In the genomic region with DNA sequence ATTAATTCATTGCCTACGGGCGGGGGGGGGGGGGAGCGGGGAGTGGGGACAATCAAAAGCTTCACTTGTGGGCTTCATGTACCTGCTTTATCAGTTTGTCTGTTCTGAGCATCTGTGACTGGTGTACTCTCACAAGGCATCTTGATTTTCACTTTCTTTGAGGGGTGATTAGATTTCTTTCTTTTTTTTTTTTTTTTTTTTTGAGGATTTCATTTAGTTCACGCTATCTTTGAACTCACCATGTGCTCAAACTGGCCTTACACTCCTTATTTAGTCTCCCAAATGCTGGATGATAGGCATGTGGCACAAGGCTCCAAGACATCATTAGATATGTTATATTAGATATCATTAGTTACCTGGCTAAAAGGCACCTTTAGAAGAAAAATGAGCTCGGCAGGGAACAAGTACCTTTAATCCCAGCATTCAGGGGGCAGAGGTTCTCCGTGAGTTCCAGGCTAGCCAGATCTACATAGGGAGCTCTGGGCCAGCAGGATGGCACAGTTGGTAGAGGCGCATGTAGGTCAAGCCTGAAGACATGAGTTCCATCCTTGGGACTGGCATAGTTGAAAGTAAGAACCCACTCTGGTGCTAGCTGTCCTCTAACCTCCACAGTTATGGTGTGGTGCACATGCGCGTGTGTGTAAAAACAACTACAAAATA, we compare ENCODE assay signal across 9 mouse cellular contexts. TPM values are rescaled to one million over a fixed set of nuclear protein-coding genes. Genes with fewer than 3 reads are reported as not detected.
DNase-seq lines count a peak whose midpoint lies in the region; ATAC-seq and TF ChIP-seq lines count a peak whose summit lies in the region.
"Had no signal": no experiment of that assay in that cellular context is flagged by ENCODE, and none has a peak within 500 bp of the region (broad histone marks: within the 10 kb centered on the region; RNA-seq: fewer than 3 reads in every experiment).

No protein-coding gene starts in this region.

- 53% methylated on average over 9 of the region's 9 CpGs for WGBS in heart, embryonic 16.5 days
- WGBS in heart, postnatal 0 days = 52% methylated on average over 9 of the region's 9 CpGs
- 51% methylated on average over 9 of the region's 9 CpGs for WGBS in midbrain, embryonic 10.5 days

- H3K79me2 ChIP-seq in MEL (ENCODE audit: control insufficient read depth, insufficient read depth, low read length, poor library complexity) = no peaks in the 10 kb centered on the region; the same call in 1 of the 2 replicates

- TF ChIP-seq RAD21 in MEL (IDR thresholded peaks at IDR 0.05; ENCODE audit: low read depth, low read length) = no peak

- H3K9ac ChIP-seq in heart, embryonic 16.5 days (ENCODE audit: low read length) = peak overlapping the region; percentile 78
- H3K9ac ChIP-seq in MEL (ENCODE audit: control insufficient read depth, low read depth, low read length, poor library complexity, severe bottlenecking) = peak overlapping the region; percentile 63
- peak overlapping the region; percentile 55 for H3K9ac ChIP-seq in heart, postnatal 0 days (replicated peaks; ENCODE audit: low read depth, low read length)

- H3K4me3 ChIP-seq in heart, embryonic 16.5 days (ENCODE audit: low read length) = peak overlapping the region; percentile 71
- peak overlapping the region; percentile 70 to 89 for H3K4me3 ChIP-seq in MEL (ENCODE audit: control insufficient read depth in 1 of 2, insufficient read depth in 1 of 2, low read depth in 2 of 2, low read length in 2 of 2)
- H3K4me3 ChIP-seq in heart, postnatal 0 days (ENCODE audit: low read depth, low read length) = peak overlapping the region; percentile 55
- H3K4me3 ChIP-seq in midbrain, embryonic 10.5 days = peak overlapping the region; percentile 58

- H3K9me3 ChIP-seq in heart, embryonic 16.5 days (replicated peaks; ENCODE audit: control insufficient read depth, low read length) = no peaks in the 10 kb centered on the region
- no peaks in the 10 kb centered on the region for H3K9me3 ChIP-seq in MEL (replicated peaks; ENCODE audit: insufficient read depth, low read length)
- H3K9me3 ChIP-seq in heart, postnatal 0 days (replicated peaks; ENCODE audit: control insufficient read depth, low read length) = no peaks in the 10 kb centered on the region
- no peaks in the 10 kb centered on the region for H3K9me3 ChIP-seq in midbrain, embryonic 10.5 days (replicated peaks)

- no peaks in the 10 kb centered on the region for H3K27me3 ChIP-seq in heart, embryonic 16.5 days (ENCODE audit: control insufficient read depth, insufficient read depth, low read length)
- no peaks in the 10 kb centered on the region for H3K27me3 ChIP-seq in MEL (ENCODE audit: control insufficient read depth in 1 of 2, insufficient read depth in 2 of 2, low read length in 2 of 2)
- no peaks in the 10 kb centered on the region for H3K27me3 ChIP-seq in heart, postnatal 0 days (ENCODE audit: control insufficient read depth, insufficient read depth, low read length)
- H3K27me3 ChIP-seq in midbrain, embryonic 10.5 days (ENCODE audit: low read depth, poor library complexity, severe bottlenecking) = no peaks in the 10 kb centered on the region

- peak overlapping the region; percentile 83 for H3K4me2 ChIP-seq in heart, embryonic 16.5 days (ENCODE audit: low read depth, low read length)
- H3K4me2 ChIP-seq in heart, postnatal 0 days (ENCODE audit: low read depth, low read length) = peak overlapping the region; percentile 73

- DNase-seq in heart, adult 9 months (ENCODE audit: low spot score in 2 of 2) = no peak
- peak; percentile 28 for DNase-seq in MEL (ENCODE audit: low read depth, low spot score)
- DNase-seq in heart, postnatal 0 days (ENCODE audit: low spot score) = no peak
- no peak for DNase-seq in midbrain, embryonic 10.5 days (ENCODE audit: low spot score)
- DNase-seq in layer of hippocampus, postnatal 14 days (ENCODE audit: low spot score in 2 of 2) = no peak
- DNase-seq in frontal cortex, postnatal 36 days (ENCODE audit: low spot score in 2 of 2) = no peak
- DNase-seq in cerebellum, adult 18-20 months = no peak

- no peaks in the 10 kb centered on the region for H3K36me3 ChIP-seq in heart, embryonic 16.5 days (ENCODE audit: control insufficient read depth, insufficient read depth)
- peaks cover 0 to 7% of the 10 kb centered on the region in 2 experiments; a peak in 1 of 4 replicates for H3K36me3 ChIP-seq in MEL (ENCODE audit: control insufficient read depth in 1 of 2, insufficient read depth in 2 of 2, low read length in 2 of 2)
- H3K36me3 ChIP-seq in heart, postnatal 0 days (replicated peaks; ENCODE audit: control insufficient read depth, insufficient read depth, low read length) = no peaks in the 10 kb centered on the region
- H3K36me3 ChIP-seq in midbrain, embryonic 10.5 days = no peaks in the 10 kb centered on the region

- TF ChIP-seq EP300 in MEL (IDR thresholded peaks at IDR 0.05; ENCODE audit: low read depth in 1 of 2, low read length in 2 of 2) = no peak
- no peak for TF ChIP-seq EP300 in heart, postnatal 0 days (IDR thresholded peaks at IDR 0.05; ENCODE audit: low read depth)

- ATAC-seq in heart, embryonic 16.5 days (replicated peaks; ENCODE audit: extremely low read depth, insufficient read depth, low FRiP score) = no peak
- 0 out of 2 replicates have a peak, but pooled peaks have one; percentile 0 for ATAC-seq in heart, postnatal 0 days (ENCODE audit: insufficient read depth, low read depth)

- no peak for TF ChIP-seq POLR2A in MEL (IDR thresholded peaks at IDR 0.05; ENCODE audit: control insufficient read depth in 1 of 2, insufficient read depth in 1 of 2, low read depth in 1 of 2, low read length in 2 of 2, poor library complexity in 1 of 2)

- peaks cover 4% of the 10 kb centered on the region for H3K4me1 ChIP-seq in heart, embryonic 16.5 days (ENCODE audit: control insufficient read depth, insufficient read depth, low read length)
- peaks cover 0 to 14% of the 10 kb centered on the region in 2 experiments; a peak in 2 of 4 replicates for H3K4me1 ChIP-seq in MEL (ENCODE audit: control insufficient read depth in 1 of 2, insufficient read depth in 2 of 2, low read length in 2 of 2)
- H3K4me1 ChIP-seq in heart, postnatal 0 days (ENCODE audit: control insufficient read depth, insufficient read depth) = peaks cover 6% of the 10 kb centered on the region; the same call in 1 of the 2 replicates
- peaks cover 11% of the 10 kb centered on the region for H3K4me1 ChIP-seq in midbrain, embryonic 10.5 days

- no peak for TF ChIP-seq CTCF in MEL (IDR thresholded peaks at IDR 0.05 in 2 of 3, conservative IDR thresholded peaks at IDR 0.05 in 1 of 3; ENCODE audit: control insufficient read depth in 1 of 3, insufficient read depth in 1 of 3, low read depth in 2 of 3, low read length in 3 of 3, poor library complexity in 1 of 3, severe bottlenecking in 1 of 3)
- no peak for TF ChIP-seq CTCF in heart, postnatal 0 days (IDR thresholded peaks at IDR 0.05; ENCODE audit: low read depth)

- peak overlapping the region; percentile 79 for H3K27ac ChIP-seq in heart, embryonic 16.5 days (ENCODE audit: low read length)
- H3K27ac ChIP-seq in MEL (ENCODE audit: control insufficient read depth, low read depth, low read length) = no peak overlapping the region
- peak overlapping the region; percentile 80 for H3K27ac ChIP-seq in heart, postnatal 0 days (ENCODE audit: low read depth)
- H3K27ac ChIP-seq in midbrain, embryonic 10.5 days (replicated peaks) = peak overlapping the region; percentile 96

RNA-seq across cellular contexts. Expression of a gene that starts 0.5 kb away (rescaled TPM):
- polyA plus RNA-seq in heart, embryonic 16.5 days (2015; fragmentation: Nextera tagmentation; extraction: Ambion mirVana) = 5.3 and 6.2 TPM in 2 replicates
- 0.20 and 0.35 TPM in 2 replicates for total RNA-seq in MEL (2012; rRNA removed)
- polyA plus RNA-seq in MEL (2012; ENCODE audit: insufficient read depth in 1 of 2, insufficient read length in 2 of 2, low read depth in 1 of 2, low replicate concordance in 2 of 2, missing spikeins in 1 of 2) = 1 to 10 TPM in 1 of 2 experiments, not detected in 1; 1.4 TPM
- total RNA-seq in heart, postnatal 0 days (2014; rRNA removed; ENCODE audit: low replicate concordance) = 8.9 and 14.1 TPM in 2 replicates
- polyA plus RNA-seq in heart, postnatal 0 days (2015; fragmentation: Nextera tagmentation; extraction: Ambion mirVana) = 6.8 and 7.3 TPM in 2 replicates
- polyA plus RNA-seq in midbrain, embryonic 10.5 days (2016; fragmentation: Nextera tagmentation; extraction: Ambion mirVana) = 4.5 and 4.8 TPM in 2 replicates
- 1 to 10 TPM in 1 of 2 experiments, under 1 TPM in 1; 0.91 to 1.8 TPM for total RNA-seq in layer of hippocampus, postnatal 14 days (2021)

RNA-seq across cellular contexts. Expression of a gene that starts 2.6 kb away (rescaled TPM):
- not detected in 2 replicates for polyA plus RNA-seq in heart, embryonic 16.5 days (2015; fragmentation: Nextera tagmentation; extraction: Ambion mirVana)
- 0.12 TPM in 1 of 2 replicates, not detected in the other for total RNA-seq in MEL (2012; rRNA removed)
- polyA plus RNA-seq in MEL (2012; ENCODE audit: insufficient read depth in 1 of 2, insufficient read length in 2 of 2, low read depth in 1 of 2, low replicate concordance in 2 of 2, missing spikeins in 1 of 2) = under 1 TPM in 1 of 2 experiments, not detected in 1; 0.06 TPM
- total RNA-seq in heart, postnatal 0 days (2014; rRNA removed; ENCODE audit: low replicate concordance) = not detected in 2 replicates
- not detected in 2 replicates for polyA plus RNA-seq in heart, postnatal 0 days (2015; fragmentation: Nextera tagmentation; extraction: Ambion mirVana)
- not detected in 2 replicates for polyA plus RNA-seq in midbrain, embryonic 10.5 days (2016; fragmentation: Nextera tagmentation; extraction: Ambion mirVana)
- total RNA-seq in layer of hippocampus, postnatal 14 days (2021) = under 1 TPM in 1 of 2 experiments, not detected in 1; 0.28 TPM
- total RNA-seq: left cerebral cortex, postnatal 25 days had no signal

RNA-seq across cellular contexts. Expression of a gene that starts 24.9 kb away (rescaled TPM):
- polyA plus RNA-seq in heart, embryonic 16.5 days (2015; fragmentation: Nextera tagmentation; extraction: Ambion mirVana) = 30.8 and 31.0 TPM in 2 replicates
- 5.0 and 5.2 TPM in 2 replicates for total RNA-seq in MEL (2012; rRNA removed)
- polyA plus RNA-seq in MEL (2012; ENCODE audit: insufficient read depth in 1 of 2, insufficient read length in 2 of 2, low read depth in 1 of 2, low replicate concordance in 2 of 2, missing spikeins in 1 of 2) = 10 to 100 TPM in 1 of 2 experiments, not detected in 1; 12.0 TPM
- total RNA-seq in heart, postnatal 0 days (2014; rRNA removed; ENCODE audit: low replicate concordance) = 59.7 and 70.8 TPM in 2 replicates
- 25.0 and 25.7 TPM in 2 replicates for polyA plus RNA-seq in heart, postnatal 0 days (2015; fragmentation: Nextera tagmentation; extraction: Ambion mirVana)
- polyA plus RNA-seq in midbrain, embryonic 10.5 days (2016; fragmentation: Nextera tagmentation; extraction: Ambion mirVana) = 69.4 and 80.0 TPM in 2 replicates
- total RNA-seq in layer of hippocampus, postnatal 14 days (2021) = 10 to 100 TPM; 25.3 to 27.4 TPM

RNA-seq across cellular contexts. Expression of a gene that starts 32.2 kb away (rescaled TPM):
- polyA plus RNA-seq in heart, embryonic 16.5 days (2015; fragmentation: Nextera tagmentation; extraction: Ambion mirVana) = 51.9 and 55.0 TPM in 2 replicates
- 15.2 and 18.0 TPM in 2 replicates for total RNA-seq in MEL (2012; rRNA removed)
- 10 to 100 TPM in 1 of 2 experiments, not detected in 1; 47.6 TPM for polyA plus RNA-seq in MEL (2012; ENCODE audit: insufficient read depth in 1 of 2, insufficient read length in 2 of 2, low read depth in 1 of 2, low replicate concordance in 2 of 2, missing spikeins in 1 of 2)
- total RNA-seq in heart, postnatal 0 days (2014; rRNA removed; ENCODE audit: low replicate concordance) = 47.6 and 56.5 TPM in 2 replicates
- 32.7 and 32.9 TPM in 2 replicates for polyA plus RNA-seq in heart, postnatal 0 days (2015; fragmentation: Nextera tagmentation; extraction: Ambion mirVana)
- 62.0 and 69.6 TPM in 2 replicates for polyA plus RNA-seq in midbrain, embryonic 10.5 days (2016; fragmentation: Nextera tagmentation; extraction: Ambion mirVana)
- 10 to 100 TPM; 63.3 to 77.4 TPM for total RNA-seq in layer of hippocampus, postnatal 14 days (2021)

RNA-seq across cellular contexts. Expression of a gene that starts 47.2 kb away (rescaled TPM):
- polyA plus RNA-seq in heart, embryonic 16.5 days (2015; fragmentation: Nextera tagmentation; extraction: Ambion mirVana) = 16.3 and 18.1 TPM in 2 replicates
- 7.6 and 8.6 TPM in 2 replicates for total RNA-seq in MEL (2012; rRNA removed)
- polyA plus RNA-seq in MEL (2012; ENCODE audit: insufficient read depth in 1 of 2, insufficient read length in 2 of 2, low read depth in 1 of 2, low replicate concordance in 2 of 2, missing spikeins in 1 of 2) = 10 to 100 TPM in 1 of 2 experiments, not detected in 1; 16.5 TPM
- 15.9 and 41.7 TPM in 2 replicates for total RNA-seq in heart, postnatal 0 days (2014; rRNA removed; ENCODE audit: low replicate concordance)
- 7.9 and 8.4 TPM in 2 replicates for polyA plus RNA-seq in heart, postnatal 0 days (2015; fragmentation: Nextera tagmentation; extraction: Ambion mirVana)
- 20.0 and 22.2 TPM in 2 replicates for polyA plus RNA-seq in midbrain, embryonic 10.5 days (2016; fragmentation: Nextera tagmentation; extraction: Ambion mirVana)
- total RNA-seq in layer of hippocampus, postnatal 14 days (2021) = 10 to 100 TPM; 64.8 to 71.0 TPM
